Mouse (Mus musculus) kidney, adult 2 months (tissue): ENCODE measurements around the gene Mettl7a1.
"Not testable (repeated sequence)": the region's sequence is repeated elsewhere in the genome, so short reads cannot be mapped to it uniquely, and the experiment has no call there.

ENCODE experiments used
- CTCF ChIP-seq: fragments of 200-500 bp; conservative IDR thresholded peaks from 2 replicates; pipeline ENCODE4 v1.5.1; 2011; ENCODE audit warnings: low read depth, mild to moderate bottlenecking, control low read depth, low read length, moderate library complexity, mixed read lengths; ENCODE audit not compliant: insufficient read depth, insufficient read length
- POLR2A ChIP-seq: fragments of 200-500 bp; IDR thresholded peaks from one replicate; pipeline ENCODE4 v1.6.1; 2011; ENCODE audit warnings: low read depth, low read length, control low read depth

DNA sequence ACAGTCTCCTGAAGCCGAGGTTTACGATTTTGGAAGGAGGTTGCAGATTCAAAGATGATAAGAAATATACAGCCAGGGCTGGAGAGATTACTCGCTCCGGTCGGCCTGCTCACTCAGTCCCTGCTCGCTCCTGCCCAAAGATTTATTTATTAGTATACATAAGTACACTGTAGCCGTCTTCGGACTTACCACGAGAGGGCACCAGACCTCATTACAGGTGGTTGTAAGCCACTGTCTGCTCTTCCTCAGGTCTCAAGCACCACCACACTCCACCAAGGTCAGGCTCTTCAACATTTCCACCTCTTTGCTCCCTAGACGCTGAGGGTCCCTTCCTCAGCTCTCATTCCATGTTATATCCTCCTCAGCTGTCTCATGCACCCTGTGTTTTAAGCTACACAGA lies 33.9 kb downstream of the Mettl7a1 start:
- TF ChIP-seq POLR2A: not testable (repeated sequence)
- peak; percentile 39 for TF ChIP-seq CTCF
